In genomic region chr7:91862806-91863531, GRCm38 (mm10) we compare ENCODE assay signal across 9 mouse cellular contexts.
DNase-seq lines count a peak whose midpoint lies in the region; ATAC-seq and TF ChIP-seq lines count a peak whose summit lies in the region.
"Had no signal": no experiment of that assay in that cellular context is flagged by ENCODE, and none has a peak within 500 bp of the region (broad histone marks: within the 10 kb centered on the region; RNA-seq: fewer than 3 reads in every experiment).

No protein-coding gene starts in this region.

- H3K27ac ChIP-seq in hindbrain, embryonic 12.5 days: no peak overlapping the region
- H3K27ac ChIP-seq in neural tube, embryonic 13.5 days (replicated peaks): peak overlapping the region; percentile 65; the same call in 1 of the 2 replicates
- H3K27ac ChIP-seq: liver, embryonic 13.5 days had no signal

- no peaks in the 10 kb centered on the region for H3K4me1 ChIP-seq in hindbrain, embryonic 12.5 days
- H3K4me1 ChIP-seq in neural tube, embryonic 13.5 days (replicated peaks): peaks cover 11% of the 10 kb centered on the region
- no peaks in the 10 kb centered on the region for H3K4me1 ChIP-seq in lung, adult 2 months (ENCODE audit: control insufficient read depth, insufficient read depth, low read length)
- H3K4me1 ChIP-seq: liver, embryonic 13.5 days had no signal

- intact Hi-C loops in heart, postnatal 25 days (cut with DNase I): no loop called here

- H3K4me3 ChIP-seq in hindbrain, embryonic 12.5 days: no peak overlapping the region
- no peak overlapping the region for H3K4me3 ChIP-seq in neural tube, embryonic 13.5 days
- no peak overlapping the region for H3K4me3 ChIP-seq in lung, adult 2 months (replicated peaks; ENCODE audit: extremely low read depth, low read depth, low read length)
- H3K4me3 ChIP-seq: liver, embryonic 13.5 days had no signal

- peak; percentile 93 for ATAC-seq in hindbrain, embryonic 12.5 days (ENCODE audit: low FRiP score)
- ATAC-seq in neural tube, embryonic 13.5 days (ENCODE audit: low read depth): peak; percentile 96

- DNase-seq in embryo, embryonic 10.5 days (ENCODE audit: low spot score): peak; percentile 27
- no peak for DNase-seq in embryo, embryonic 10 days (ENCODE audit: low spot score)
- DNase-seq in retina, postnatal 1 day: peak; percentile 30
- DNase-seq in retina, embryonic 14.5 days (ENCODE audit: low spot score): no peak
- DNase-seq in heart, postnatal 25 days (ENCODE audit: low spot score): no peak
- DNase-seq in lung, adult 2 months: no peak
- DNase-seq: liver, embryonic 13.5 days had no signal

- no peaks in the 10 kb centered on the region for H3K27me3 ChIP-seq in hindbrain, embryonic 12.5 days
- no peaks in the 10 kb centered on the region for H3K27me3 ChIP-seq in neural tube, embryonic 13.5 days
- H3K27me3 ChIP-seq: liver, embryonic 13.5 days had no signal

- no peak overlapping the region for H3K9ac ChIP-seq in hindbrain, embryonic 12.5 days
- no peak overlapping the region for H3K9ac ChIP-seq in neural tube, embryonic 13.5 days
- H3K9ac ChIP-seq: liver, embryonic 13.5 days had no signal

- no peak for TF ChIP-seq CTCF in lung, adult 2 months (IDR thresholded peaks at IDR 0.05; ENCODE audit: insufficient read depth, low read length)

- H3K9me3 ChIP-seq in hindbrain, embryonic 12.5 days (replicated peaks): no peaks in the 10 kb centered on the region
- H3K9me3 ChIP-seq in neural tube, embryonic 13.5 days: no peaks in the 10 kb centered on the region
- H3K9me3 ChIP-seq: liver, embryonic 13.5 days had no signal

- TF ChIP-seq POLR2A in lung, adult 2 months (IDR thresholded peaks at IDR 0.05; ENCODE audit: borderline replicate concordance, extremely low read depth, low read depth, low read length): no peak

- no peaks in the 10 kb centered on the region for H3K36me3 ChIP-seq in hindbrain, embryonic 12.5 days
- H3K36me3 ChIP-seq in neural tube, embryonic 13.5 days: no peaks in the 10 kb centered on the region
- H3K36me3 ChIP-seq: liver, embryonic 13.5 days had no signal

- H3K4me2 ChIP-seq in hindbrain, embryonic 12.5 days (replicated peaks): no peak overlapping the region
- H3K4me2 ChIP-seq in neural tube, embryonic 13.5 days: no peak overlapping the region
- H3K4me2 ChIP-seq: liver, embryonic 13.5 days had no signal

- 62% methylated on average over 5 of the region's 5 CpGs for WGBS in hindbrain, embryonic 12.5 days
- 37% methylated on average over 5 of the region's 5 CpGs for WGBS in neural tube, embryonic 13.5 days
- whole genome bisulfite sequencing in lung, adult 2 months: 61% methylated on average over 5 of the region's 5 CpGs

Comparison
In these comparisons a context has a peak if more than half of its experiments do, and no peak if none do; other contexts are left out.
1. DNase-seq: peak in embryo, embryonic 10.5 days (single experiment) and retina, postnatal 1 day (single experiment); none in embryo, embryonic 10 days (single experiment), retina, embryonic 14.5 days (single experiment), heart, postnatal 25 days (single experiment) and lung, adult 2 months (single experiment).